Comparison of ENCODE assay signal across 8 mouse cellular contexts in the genomic region with DNA sequence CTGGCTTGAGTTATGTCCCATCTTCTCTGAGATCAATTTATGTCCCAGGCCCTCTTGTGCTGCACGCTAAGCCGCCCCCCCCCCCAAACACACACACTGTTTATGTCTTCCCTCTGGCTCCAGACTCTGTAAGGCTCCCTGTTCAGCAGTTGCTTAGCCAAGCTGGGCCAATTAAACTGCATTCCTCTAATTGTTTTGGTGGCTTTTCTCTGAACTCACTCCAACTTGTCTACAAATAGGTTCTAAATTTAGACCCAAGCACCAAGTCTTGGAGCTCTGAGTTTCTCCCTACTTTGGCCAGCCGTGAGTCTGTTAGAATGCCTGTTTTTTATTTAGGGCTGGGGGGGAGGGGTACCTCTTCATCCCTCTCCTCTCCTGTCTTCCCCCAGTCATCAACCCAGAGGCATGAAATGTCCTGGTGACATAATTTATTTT.
A peak's percentile ranks its signal among the peaks of the same experiment; 100 is the strongest.
DNase-seq lines count a peak whose midpoint lies in the region; ATAC-seq lines count a peak whose summit lies in the region.

No protein-coding gene starts in this region.

- DNase-seq in left cerebral cortex, adult 9 months (ENCODE audit: low spot score in 2 of 2), result peak; percentile 8 to 18
- DNase-seq in left cerebral cortex, postnatal 4 days, result no peak
- DNase-seq in embryonic facial prominence, embryonic 11.5 days (ENCODE audit: low spot score), result peak; percentile 74
- DNase-seq in lung, postnatal 25 days (ENCODE audit: low spot score), result peak; percentile 40
- DNase-seq in adrenal gland, adult (ENCODE audit: inconsistent age in 2 of 2, low spot score in 1 of 2), result no peak
- no peak for DNase-seq in right cerebral cortex, postnatal 36 days (ENCODE audit: low spot score in 2 of 2)
- no peak for DNase-seq in spleen, adult 12 weeks (ENCODE audit: low spot score)

- 0 out of 2 replicates have a peak, but pooled peaks cover 2% of the 10 kb centered on the region for H3K4me1 ChIP-seq in embryonic facial prominence, embryonic 11.5 days (ENCODE audit: control insufficient read depth, insufficient read depth, low read length)
- no peaks in the 10 kb centered on the region for H3K4me1 ChIP-seq in intestine, embryonic 16.5 days (ENCODE audit: control insufficient read depth, insufficient read depth, low read length)

- no peaks in the 10 kb centered on the region for H3K27me3 ChIP-seq in embryonic facial prominence, embryonic 11.5 days (ENCODE audit: control insufficient read depth, insufficient read depth, low read length)
- no peaks in the 10 kb centered on the region for H3K27me3 ChIP-seq in intestine, embryonic 16.5 days (replicated peaks; ENCODE audit: control insufficient read depth, insufficient read depth, low read length)

- 21% methylated on average over 3 of the region's 3 CpGs for WGBS in embryonic facial prominence, embryonic 11.5 days
- WGBS in intestine, embryonic 16.5 days, result 40% methylated on average over 2 of the region's 3 CpGs

- H3K4me2 ChIP-seq in embryonic facial prominence, embryonic 11.5 days (ENCODE audit: low read depth, low read length), result no peak overlapping the region
- no peak overlapping the region for H3K4me2 ChIP-seq in intestine, embryonic 16.5 days (ENCODE audit: low read depth, low read length)

- H3K9me3 ChIP-seq in embryonic facial prominence, embryonic 11.5 days (replicated peaks; ENCODE audit: control insufficient read depth, low read length), result no peaks in the 10 kb centered on the region
- no peaks in the 10 kb centered on the region for H3K9me3 ChIP-seq in intestine, embryonic 16.5 days (ENCODE audit: control insufficient read depth, low read length)

- intact Hi-C loops in left cerebral cortex, postnatal 4 days (cut with DNase I), result no loop called here

- H3K27ac ChIP-seq in embryonic facial prominence, embryonic 11.5 days (replicated peaks; ENCODE audit: low read depth, low read length), result no peak overlapping the region
- H3K27ac ChIP-seq in intestine, embryonic 16.5 days (ENCODE audit: low read length), result no peak overlapping the region

- H3K4me3 ChIP-seq in embryonic facial prominence, embryonic 11.5 days (ENCODE audit: low read depth, low read length), result no peak overlapping the region
- H3K4me3 ChIP-seq in intestine, embryonic 16.5 days (ENCODE audit: low read length), result no peak overlapping the region

- H3K36me3 ChIP-seq in embryonic facial prominence, embryonic 11.5 days (replicated peaks; ENCODE audit: control insufficient read depth, insufficient read depth, low read depth, low read length), result no peaks in the 10 kb centered on the region
- H3K36me3 ChIP-seq in intestine, embryonic 16.5 days (ENCODE audit: control insufficient read depth, insufficient read depth, low read length), result no peaks in the 10 kb centered on the region

- ATAC-seq in embryonic facial prominence, embryonic 11.5 days (replicated peaks; ENCODE audit: insufficient number of reproducible peaks, low FRiP score, low TSS enrichment, low read depth), result peak; percentile 76
- ATAC-seq in intestine, embryonic 16.5 days, result peak; percentile 60

- no peak overlapping the region for H3K9ac ChIP-seq in embryonic facial prominence, embryonic 11.5 days (replicated peaks; ENCODE audit: low read length)
- no peak overlapping the region for H3K9ac ChIP-seq in intestine, embryonic 16.5 days (ENCODE audit: low read depth, low read length)

Comparison
In these comparisons a context has a peak if more than half of its experiments do, and no peak if none do; other contexts are left out.
1. DNase-seq: peak in left cerebral cortex, adult 9 months (2 of 2), embryonic facial prominence, embryonic 11.5 days (single experiment) and lung, postnatal 25 days (single experiment); none in left cerebral cortex, postnatal 4 days (single experiment), adrenal gland, adult (0 of 2), right cerebral cortex, postnatal 36 days (0 of 2) and spleen, adult 12 weeks (single experiment).